14 mouse cellular contexts compared by ENCODE assay signal in genomic region chr19:26794315-26794714, GRCm38 (mm10).
"Had no signal": no experiment of that assay in that cellular context is flagged by ENCODE, and none has a peak within 500 bp of the region (broad histone marks: within the 10 kb centered on the region; RNA-seq: fewer than 3 reads in every experiment).

No protein-coding gene starts in this region.

- H3K4me1 ChIP-seq: liver, embryonic 15.5 days; neural tube, embryonic 15.5 days had no signal

- H3K27me3 ChIP-seq: liver, embryonic 15.5 days; neural tube, embryonic 15.5 days had no signal

- H3K9me3 ChIP-seq: limb, embryonic 10.5 days; liver, embryonic 15.5 days; neural tube, embryonic 15.5 days had no signal

- H3K9ac ChIP-seq: liver, embryonic 15.5 days; neural tube, embryonic 15.5 days had no signal

- H3K27ac ChIP-seq: left cerebral cortex, adult 2 months; limb, embryonic 10.5 days; liver, embryonic 15.5 days; neural tube, embryonic 15.5 days; stomach, postnatal 0 days had no signal

- ATAC-seq: lung, postnatal 0 days; midbrain, embryonic 16.5 days had no signal

- H3K4me3 ChIP-seq: left cerebral cortex, adult 2 months; limb, embryonic 10.5 days; liver, embryonic 15.5 days; neural tube, embryonic 15.5 days had no signal

- H3K4me2 ChIP-seq: liver, embryonic 11.5 days; liver, embryonic 15.5 days; neural tube, embryonic 15.5 days had no signal

- DNase-seq: kidney, postnatal 10 days; kidney, postnatal 4 days; lung, adult 2 months; lung, postnatal 36 days; thymus, adult 18-20 months; thymus, postnatal 14 days had no signal

- H3K36me3 ChIP-seq: limb, embryonic 10.5 days; liver, embryonic 15.5 days; neural tube, embryonic 15.5 days had no signal
